Mouse (Mus musculus) kidney, postnatal 10 days (tissue): ENCODE measurements around the gene Esp1.
"Not testable (repeated sequence)": the region's sequence is repeated elsewhere in the genome, so short reads cannot be mapped to it uniquely, and the experiment has no call there.

Source experiments
- DNase-seq: peaks from one replicate; pipeline ENCODE4 v3.0.0; 2021; ENCODE audit warnings: mixed read lengths

The Esp1 gene

DNA sequence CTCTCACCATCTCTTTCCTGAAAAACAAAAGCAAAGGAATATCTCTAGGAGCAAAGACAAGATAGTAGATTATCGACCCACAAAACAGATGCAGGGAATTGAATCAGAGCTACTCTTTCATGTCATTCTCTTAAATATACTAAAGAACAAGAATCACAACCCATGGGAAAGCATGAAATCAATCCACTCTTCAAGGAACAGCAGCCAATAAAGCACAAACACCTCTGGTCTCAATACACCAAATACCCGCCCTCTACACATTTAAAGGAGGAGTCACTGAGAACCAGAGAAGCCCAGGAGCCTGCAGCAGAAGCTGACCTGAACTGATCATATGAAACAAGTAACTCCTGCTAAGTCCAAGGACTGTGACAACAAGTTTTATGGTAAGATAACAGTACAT, at the start of gene Esp1:
Esp1 (plus strand) TSS at position 301 of the 400 bp plus-strand sequence.
- no peak for DNase-seq

DNA sequence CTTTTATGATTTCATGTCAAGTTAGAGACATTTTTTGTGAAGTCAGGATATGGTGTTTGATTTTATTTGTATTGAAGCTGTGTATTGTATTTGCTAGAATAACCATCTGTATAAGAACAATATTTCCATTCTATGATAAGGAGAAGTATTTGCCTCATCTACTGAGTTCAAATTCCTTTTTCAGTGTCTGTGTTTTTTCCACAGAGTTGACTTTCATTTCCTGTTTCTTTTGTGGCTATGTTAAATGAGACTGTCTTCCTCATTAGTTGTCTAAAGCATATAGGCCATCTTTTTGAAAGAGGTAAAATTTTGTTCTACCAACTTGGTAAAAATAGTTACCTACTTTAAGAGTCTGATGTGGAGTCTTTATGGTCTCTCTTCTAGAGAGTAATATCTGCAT, 10.6 kb upstream of the Esp1 start:
- no peak for DNase-seq

DNA sequence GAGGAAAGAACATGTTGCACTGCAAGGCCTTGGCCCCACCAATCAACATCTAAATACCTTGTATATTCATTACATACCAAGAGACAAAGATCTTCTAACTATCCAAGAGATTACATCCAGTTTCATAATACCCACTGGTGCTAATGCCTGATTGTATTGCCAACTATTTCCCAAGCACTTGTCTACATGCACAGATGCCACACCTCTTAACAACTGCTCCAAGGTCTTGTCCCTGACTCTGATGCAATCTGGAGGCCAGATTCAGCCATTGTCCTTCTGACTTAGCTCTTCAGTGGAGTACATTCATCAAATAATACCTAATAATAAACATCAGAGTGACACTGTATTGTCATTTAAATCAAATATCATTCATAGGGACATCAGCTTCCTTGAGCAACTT, 9.9 kb upstream of the Esp1 start:
- not testable (repeated sequence) for DNase-seq

DNA sequence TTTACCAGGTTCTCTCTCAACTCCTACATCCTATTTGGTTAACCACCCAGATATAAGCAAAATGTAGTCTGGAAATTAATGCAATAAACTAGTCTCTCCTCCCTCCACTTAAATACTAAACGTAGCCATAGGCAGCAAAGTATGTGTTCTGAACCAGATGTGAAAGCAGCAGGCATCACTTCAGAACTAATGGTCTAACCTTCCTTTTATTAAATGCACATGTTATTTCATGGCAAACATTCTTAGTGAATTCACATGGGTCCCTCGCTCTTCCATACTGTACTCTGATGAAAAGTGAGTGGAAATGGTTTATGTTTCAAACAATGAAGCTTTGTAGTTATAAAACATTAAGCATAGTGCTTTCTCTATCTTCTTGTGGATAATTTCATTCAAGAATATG, 4.4 kb downstream of the Esp1 start:
- DNase-seq = no peak

DNA sequence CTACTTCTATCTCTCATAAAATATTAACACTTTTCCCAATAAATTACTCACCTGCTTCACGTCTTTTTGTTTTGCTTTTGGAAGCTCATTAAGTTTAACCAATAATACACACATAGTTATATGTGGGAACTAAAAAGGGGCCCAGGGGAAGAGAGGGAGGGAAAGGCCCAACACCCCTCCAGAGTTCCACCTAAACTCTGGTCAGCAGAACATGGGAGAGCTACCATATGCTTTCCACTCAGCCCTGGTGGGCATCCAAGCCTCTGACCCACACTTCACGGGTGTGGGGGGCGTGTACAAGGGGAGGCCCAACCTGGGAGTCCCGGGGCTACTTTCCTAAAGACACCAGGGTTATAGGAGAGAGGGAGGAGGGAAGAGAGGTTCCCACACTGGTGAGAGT, 4.8 kb downstream of the Esp1 start:
- DNase-seq = no peak

DNA sequence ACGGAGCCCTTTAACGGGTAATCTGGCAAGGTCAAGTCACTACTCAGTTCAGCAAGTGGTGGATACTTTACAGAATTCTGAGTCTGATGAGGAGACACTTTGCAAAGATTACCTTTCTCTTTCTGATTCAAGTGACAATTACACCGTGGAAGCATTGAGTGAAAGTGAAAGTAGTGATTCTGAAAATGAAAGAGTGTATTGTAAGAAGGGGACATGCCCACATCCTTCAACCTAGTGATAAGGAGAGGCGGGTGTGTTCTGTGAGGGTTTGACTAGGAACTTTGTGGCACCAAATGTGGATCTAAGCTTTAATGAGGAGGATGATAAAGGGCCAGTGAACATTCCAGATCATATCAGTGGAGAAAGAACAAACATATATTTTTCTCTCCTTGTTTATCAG, 36.7 kb downstream of the Esp1 start:
- DNase-seq = no peak

DNA sequence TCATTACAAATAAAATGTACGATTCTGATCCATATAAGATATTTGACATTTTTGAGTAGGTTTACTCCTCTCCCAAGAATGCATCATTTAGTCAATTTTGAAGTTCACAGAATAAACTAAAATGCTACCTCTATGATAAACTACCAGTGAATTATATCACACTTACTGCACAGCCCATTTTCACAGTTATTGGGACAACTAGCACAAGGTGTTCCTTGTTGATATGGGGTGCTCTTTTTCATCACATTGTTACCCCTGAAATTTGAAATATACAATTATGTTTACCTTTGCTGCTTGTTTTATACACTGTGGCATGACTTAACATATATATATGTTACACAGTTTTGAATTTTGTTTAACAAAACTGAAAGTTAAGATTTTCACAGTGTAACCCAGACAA, 40.2 kb downstream of the Esp1 start:
- no peak for DNase-seq
